Mouse (Mus musculus) limb, embryonic 11.5 days (tissue): ENCODE measurements around the gene Stat5a. TPM values are rescaled to one million over a fixed set of nuclear protein-coding genes. Genes with fewer than 3 reads are reported as not detected.

Experiments used
- polyA plus RNA-seq: library from polyadenylated mRNA; unstranded; fragments of >200 nt; fragmentation: Nextera tagmentation; extraction: Ambion mirVana; gene quantifications from 2 replicates; pipeline ENCODE4 v1.2.1, GENCODE M21; 2014

Gene Stat5a
- polyA plus RNA-seq, 1 experiment from 2014 or later, result 1.9 TPM

Other genes with a start within 250 kb of the Stat5a start
- gene Nkiras2, start 240.1 kb upstream of the Stat5a start, polyA plus RNA-seq, result 80.9 and 90.2 TPM in 2 replicates
- 69.9 and 98.4 TPM in 2 replicates for gene Dnajc7, start 239.2 kb upstream of the Stat5a start, polyA plus RNA-seq
- 0.19 and 0.57 TPM in 2 replicates for gene Zfp385c, start 166.9 kb upstream of the Stat5a start, polyA plus RNA-seq
- gene Dhx58, start 155.1 kb upstream of the Stat5a start, polyA plus RNA-seq, result 2.0 and 2.8 TPM in 2 replicates
- gene Kat2a, start 146.9 kb upstream of the Stat5a start, polyA plus RNA-seq, result 60.1 and 68.9 TPM in 2 replicates
- gene Hspb9, start 145.5 kb upstream of the Stat5a start, polyA plus RNA-seq, result 0.24 and 0.41 TPM in 2 replicates
- gene Rab5c, start 121.1 kb upstream of the Stat5a start, polyA plus RNA-seq, result 45.8 and 68.7 TPM in 2 replicates
- gene Kcnh4, start 99.4 kb upstream of the Stat5a start, polyA plus RNA-seq, result not detected in 2 replicates
- not detected in 2 replicates for gene Hcrt, start 96.4 kb upstream of the Stat5a start, polyA plus RNA-seq
- 2.6 and 2.8 TPM in 2 replicates for gene Ghdc, start 88.4 kb upstream of the Stat5a start, polyA plus RNA-seq
- gene Stat5b, start 8.6 kb upstream of the Stat5a start, polyA plus RNA-seq, result 16.9 and 19.7 TPM in 2 replicates
- gene Stat3, start 80.2 kb downstream of the Stat5a start, polyA plus RNA-seq, result 37.1 and 39.4 TPM in 2 replicates
- gene Cavin1, start 111.5 kb downstream of the Stat5a start, polyA plus RNA-seq, result 10.2 and 13.3 TPM in 2 replicates
- gene Atp6v0a1, start 150.1 kb downstream of the Stat5a start, polyA plus RNA-seq, result 27.1 and 32.0 TPM in 2 replicates
- gene Naglu, start 210.7 kb downstream of the Stat5a start, polyA plus RNA-seq, result 5.2 and 5.3 TPM in 2 replicates
- gene Hsd17b1, start 219.1 kb downstream of the Stat5a start, polyA plus RNA-seq, result 0.15 TPM in 1 of 2 replicates, not detected in the other
- 40.5 and 49.4 TPM in 2 replicates for gene Coasy, start 223.2 kb downstream of the Stat5a start, polyA plus RNA-seq
- gene Mlx, start 227.9 kb downstream of the Stat5a start, polyA plus RNA-seq, result 40.6 and 48.9 TPM in 2 replicates
- 71.1 and 71.6 TPM in 2 replicates for gene Psmc3ip, start 236.1 kb downstream of the Stat5a start, polyA plus RNA-seq